Mouse (Mus musculus): ENCODE measurements around the gene Zfp146.
"Not testable (repeated sequence)": the region's sequence is repeated elsewhere in the genome, so short reads cannot be mapped to it uniquely, and the experiment has no call there.

Gene Zfp146

DNA sequence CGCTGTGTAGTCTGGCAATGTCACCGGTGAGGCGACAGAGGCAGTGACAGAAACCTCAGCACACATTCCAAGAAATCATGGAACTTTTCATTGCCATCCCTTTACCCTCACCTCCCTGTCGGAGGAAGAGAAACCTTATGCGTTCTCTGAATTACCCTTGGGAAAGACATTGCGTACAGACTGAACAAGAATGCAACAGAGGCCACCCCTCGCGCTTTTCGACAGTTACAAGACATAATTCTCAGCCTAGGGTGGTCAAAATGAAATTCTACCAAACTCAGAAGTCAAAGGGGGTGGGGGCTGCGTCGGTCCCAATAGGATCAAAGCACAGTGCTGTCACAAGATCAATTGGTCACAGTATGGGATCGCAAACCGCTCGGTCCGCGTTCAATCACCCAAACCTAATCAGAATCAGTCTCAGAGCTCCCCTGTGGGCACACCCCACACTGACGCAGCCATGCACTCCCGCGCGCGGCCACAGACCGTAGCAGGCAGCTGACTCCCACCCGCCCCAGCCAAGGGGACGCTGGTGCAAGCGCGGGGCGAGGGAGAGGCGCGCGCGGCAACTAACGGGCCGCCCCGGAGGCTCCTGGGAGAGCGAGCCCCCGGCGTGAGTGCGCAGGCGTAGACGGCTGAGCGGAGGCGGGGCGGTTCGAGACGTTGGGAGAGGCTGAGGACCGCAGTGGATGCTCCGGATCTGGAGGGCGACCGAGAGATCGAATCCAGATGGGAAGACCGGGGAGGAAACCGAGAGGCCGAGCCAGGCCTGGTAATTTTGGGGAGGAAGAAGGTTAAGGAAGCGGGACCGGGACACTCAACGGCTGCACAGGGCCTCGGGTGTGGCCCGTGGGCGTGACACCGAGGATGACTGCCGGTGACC is 48.0 kb downstream of the Zfp146 start, which contains the start of gene Zfp382:
TSS of gene Zfp382 (plus strand) at position 635 of the 880 bp plus-strand sequence.
- peak; percentile 92 for DNase-seq (ENCODE audit: low read depth)

DNA sequence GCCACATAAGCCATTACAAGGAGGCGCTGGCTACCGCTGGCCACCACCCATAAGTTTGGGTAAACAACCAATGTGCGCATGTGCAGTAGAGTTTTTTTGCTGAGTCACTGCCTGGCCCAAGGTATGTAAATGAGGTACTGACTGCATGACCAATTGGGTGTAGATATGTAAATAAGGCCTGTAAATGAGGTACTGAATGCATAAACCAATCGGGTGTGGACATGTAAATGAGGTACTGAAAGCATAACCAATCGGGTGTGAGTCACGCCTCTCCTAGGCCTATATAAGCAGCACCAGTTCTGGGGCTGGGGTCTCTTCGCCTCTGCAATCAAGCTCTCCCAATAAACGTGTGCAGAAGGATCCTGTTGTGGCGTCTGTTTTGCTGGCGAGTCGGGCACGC is 51.6 kb downstream of the Zfp146 start:
- not testable (repeated sequence) for DNase-seq (ENCODE audit: low read depth)

DNA sequence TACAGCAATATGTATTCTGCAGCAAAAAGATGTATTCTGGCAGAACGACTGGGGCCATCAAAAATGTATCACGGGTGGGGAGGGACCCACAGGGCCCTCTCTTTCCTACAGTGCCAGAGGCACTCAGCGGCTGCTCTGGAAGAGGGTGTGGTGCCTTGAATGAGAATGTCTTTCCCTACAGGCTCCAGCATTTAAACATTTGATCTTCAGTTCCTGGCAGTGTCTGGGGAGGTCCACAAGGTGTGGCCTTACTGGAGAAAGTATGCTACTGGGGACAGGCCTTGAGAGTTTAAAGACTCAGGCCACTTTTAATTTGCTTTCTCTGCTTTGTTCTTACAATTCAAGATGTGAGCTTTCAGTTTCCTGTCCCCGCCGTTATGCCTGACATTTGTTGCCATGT is 53.5 kb downstream of the Zfp146 start:
- no peak for DNase-seq (ENCODE audit: low read depth)

All from naive thymus-derived CD4-positive, alpha-beta T cell, adult 2 months (primary cell).